ENCODE assay signal across 8 mouse cellular contexts in the genomic region with DNA sequence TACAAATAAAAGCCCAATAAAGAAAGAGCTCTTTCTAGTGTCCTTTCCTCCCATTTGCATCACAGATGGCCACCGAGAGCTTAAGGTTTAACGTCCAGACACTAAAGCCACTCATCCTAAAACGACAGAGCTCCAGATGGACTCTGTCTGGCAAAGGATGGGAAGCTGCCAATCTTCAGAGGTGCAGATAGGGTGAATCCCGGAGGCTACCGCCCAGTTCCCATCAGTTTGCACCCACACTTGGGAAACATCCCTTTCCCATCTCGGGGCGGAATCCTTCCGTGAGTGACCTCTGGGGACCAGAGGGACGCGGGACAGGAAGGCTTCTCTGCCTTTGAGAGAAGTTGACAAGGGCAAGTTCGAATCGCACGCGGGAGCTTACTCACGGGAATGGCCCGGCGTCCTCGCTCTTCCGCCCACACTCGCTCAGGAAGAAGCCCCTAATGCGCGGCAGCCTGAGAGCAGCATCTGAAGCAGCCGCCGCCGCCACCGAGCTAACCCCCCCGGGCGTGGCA. TPM values are rescaled to one million over a fixed set of nuclear protein-coding genes. Genes with fewer than 3 reads are reported as not detected.
A peak's percentile ranks its signal among the peaks of the same experiment; 100 is the strongest.
DNase-seq lines count a peak whose midpoint lies in the region; ATAC-seq and TF ChIP-seq lines count a peak whose summit lies in the region.

No protein-coding gene starts in this region.

- ATAC-seq in forebrain, postnatal 0 days = peak; percentile 9; the same call in 1 of the 2 replicates
- no peak; the same call in 1 of the 2 replicates for ATAC-seq in midbrain, embryonic 12.5 days (ENCODE audit: low FRiP score, low read depth)

- no peak for TF ChIP-seq CTCF in kidney, adult 2 months (conservative IDR thresholded peaks at IDR 0.05; ENCODE audit: insufficient read depth, insufficient read length, low read depth, low read length)
- no peak for TF ChIP-seq CTCF in bone marrow, adult 2 months (IDR thresholded peaks at IDR 0.05; ENCODE audit: control insufficient read depth, insufficient read depth, low read length)
- TF ChIP-seq CTCF in forebrain, postnatal 0 days (IDR thresholded peaks at IDR 0.05; ENCODE audit: low read depth) = no peak; the same call in 1 of the 2 replicates

- peak; percentile 69 for DNase-seq in kidney, adult 2 months
- no peak for DNase-seq in kidney, postnatal 25 days
- no peak for DNase-seq in forebrain, postnatal 0 days
- DNase-seq in embryo, embryonic 10.5 days (ENCODE audit: low spot score) = no peak
- DNase-seq in ovary, postnatal 14 days (ENCODE audit: low spot score) = no peak
- no peak for DNase-seq in adrenal gland, adult 8-10 months

- peaks cover 23% of the 10 kb centered on the region for H3K4me1 ChIP-seq in kidney, adult 2 months (ENCODE audit: control insufficient read depth, insufficient read depth, low read length)
- H3K4me1 ChIP-seq in bone marrow, adult 2 months (ENCODE audit: control insufficient read depth, insufficient read depth, low read length) = peaks cover 2% of the 10 kb centered on the region; the same call in 1 of the 2 replicates
- H3K4me1 ChIP-seq in forebrain, postnatal 0 days (ENCODE audit: insufficient read depth) = peaks cover 22% of the 10 kb centered on the region
- H3K4me1 ChIP-seq in midbrain, embryonic 12.5 days = peaks cover 43% of the 10 kb centered on the region

- peak overlapping the region; percentile 100 for H3K4me3 ChIP-seq in kidney, adult 2 months (ENCODE audit: insufficient read depth, low read depth, low read length)
- peak overlapping the region; percentile 100 for H3K4me3 ChIP-seq in bone marrow, adult 2 months (replicated peaks; ENCODE audit: control insufficient read depth, low read depth, low read length)
- H3K4me3 ChIP-seq in forebrain, postnatal 0 days (ENCODE audit: low read depth, low read length) = peak overlapping the region; percentile 74
- peak overlapping the region; percentile 87 for H3K4me3 ChIP-seq in midbrain, embryonic 12.5 days

- H3K36me3 ChIP-seq in kidney, adult 2 months (ENCODE audit: control insufficient read depth, insufficient read depth, low read length) = no peaks in the 10 kb centered on the region; the same call in 1 of the 2 replicates
- peaks cover 6% of the 10 kb centered on the region; the same call in 1 of the 2 replicates for H3K36me3 ChIP-seq in forebrain, postnatal 0 days (ENCODE audit: insufficient read depth)
- H3K36me3 ChIP-seq in midbrain, embryonic 12.5 days = no peaks in the 10 kb centered on the region

- no peaks in the 10 kb centered on the region for H3K9me3 ChIP-seq in forebrain, postnatal 0 days (ENCODE audit: low read length)
- H3K9me3 ChIP-seq in midbrain, embryonic 12.5 days = no peaks in the 10 kb centered on the region

- 1% methylated on average over 28 of the region's 28 CpGs for WGBS in kidney, adult 2 months
- under 1% methylated on average over 28 of the region's 28 CpGs for WGBS in bone marrow, adult 2 months
- WGBS in forebrain, postnatal 0 days = under 1% methylated on average over 28 of the region's 28 CpGs
- WGBS in midbrain, embryonic 12.5 days = under 1% methylated on average over 28 of the region's 28 CpGs

- peak overlapping the region; percentile 94 for H3K27ac ChIP-seq in kidney, adult 2 months (ENCODE audit: insufficient read depth, low read depth, low read length)
- H3K27ac ChIP-seq in bone marrow, adult 2 months (ENCODE audit: control insufficient read depth, insufficient read depth, low read depth, low read length, poor library complexity) = peak overlapping the region; percentile 96
- peak overlapping the region; percentile 91 for H3K27ac ChIP-seq in forebrain, postnatal 0 days (ENCODE audit: low read depth, low read length)
- H3K27ac ChIP-seq in midbrain, embryonic 12.5 days (replicated peaks) = peak overlapping the region; percentile 80

- peak overlapping the region; percentile 85 for H3K9ac ChIP-seq in forebrain, postnatal 0 days
- H3K9ac ChIP-seq in midbrain, embryonic 12.5 days (replicated peaks) = peak overlapping the region; percentile 95

- H3K27me3 ChIP-seq in kidney, adult 2 months (replicated peaks; ENCODE audit: control insufficient read depth, insufficient read depth, low read length) = no peaks in the 10 kb centered on the region
- no peaks in the 10 kb centered on the region for H3K27me3 ChIP-seq in forebrain, postnatal 0 days (ENCODE audit: insufficient read depth, low read length)
- H3K27me3 ChIP-seq in midbrain, embryonic 12.5 days = no peaks in the 10 kb centered on the region

- TF ChIP-seq POLR2A in kidney, adult 2 months (IDR thresholded peaks at IDR 0.05; ENCODE audit: low read depth, low read length) = no peak
- TF ChIP-seq POLR2A in bone marrow, adult 2 months (IDR thresholded peaks at IDR 0.05; ENCODE audit: borderline replicate concordance, control insufficient read depth, low read depth, low read length) = no peak

- peak overlapping the region; percentile 72 for H3K4me2 ChIP-seq in forebrain, postnatal 0 days (ENCODE audit: low read depth)
- H3K4me2 ChIP-seq in midbrain, embryonic 12.5 days (replicated peaks) = peak overlapping the region; percentile 80

RNA-seq across cellular contexts. Expression of a gene that starts 0.3 kb away (rescaled TPM):
- 55.4 and 63.1 TPM in 2 replicates for polyA plus RNA-seq in kidney, adult 2 months (2012; rRNA removed)
- polyA plus RNA-seq in bone marrow, adult 2 months (2011; ENCODE audit: insufficient read depth, insufficient read length, low replicate concordance, missing spikeins) = 87.3 and 99.9 TPM in 2 replicates
- 40.9 and 44.6 TPM in 2 replicates for total RNA-seq in forebrain, postnatal 0 days (2014; rRNA removed)
- polyA plus RNA-seq in forebrain, postnatal 0 days (2015; fragmentation: Nextera tagmentation; extraction: Ambion mirVana) = 9.0 and 12.8 TPM in 2 replicates
- 19.9 and 20.4 TPM in 2 replicates for polyA plus RNA-seq in midbrain, embryonic 12.5 days (2016; fragmentation: Nextera tagmentation; extraction: Ambion mirVana)
- 10 to 100 TPM; 53.2 to 85.3 (median 66.5) TPM for total RNA-seq in adrenal gland, adult 8-10 months (2022)

RNA-seq across cellular contexts. Expression of a gene that starts 0.4 kb away (rescaled TPM):
- polyA plus RNA-seq in kidney, adult 2 months (2012; rRNA removed) = 25.0 and 26.6 TPM in 2 replicates
- 36.5 and 64.4 TPM in 2 replicates for polyA plus RNA-seq in bone marrow, adult 2 months (2011; ENCODE audit: insufficient read depth, insufficient read length, low replicate concordance, missing spikeins)
- 39.8 and 44.4 TPM in 2 replicates for total RNA-seq in forebrain, postnatal 0 days (2014; rRNA removed)
- 92.6 and 99.6 TPM in 2 replicates for polyA plus RNA-seq in forebrain, postnatal 0 days (2015; fragmentation: Nextera tagmentation; extraction: Ambion mirVana)
- polyA plus RNA-seq in midbrain, embryonic 12.5 days (2016; fragmentation: Nextera tagmentation; extraction: Ambion mirVana) = 40.8 and 46.2 TPM in 2 replicates
- 10 to 100 TPM; 25.7 to 39.8 (median 34.8) TPM for total RNA-seq in adrenal gland, adult 8-10 months (2022)
